Mouse (Mus musculus): ENCODE results near the gene Ankef1.

The Ankef1 gene

DNA sequence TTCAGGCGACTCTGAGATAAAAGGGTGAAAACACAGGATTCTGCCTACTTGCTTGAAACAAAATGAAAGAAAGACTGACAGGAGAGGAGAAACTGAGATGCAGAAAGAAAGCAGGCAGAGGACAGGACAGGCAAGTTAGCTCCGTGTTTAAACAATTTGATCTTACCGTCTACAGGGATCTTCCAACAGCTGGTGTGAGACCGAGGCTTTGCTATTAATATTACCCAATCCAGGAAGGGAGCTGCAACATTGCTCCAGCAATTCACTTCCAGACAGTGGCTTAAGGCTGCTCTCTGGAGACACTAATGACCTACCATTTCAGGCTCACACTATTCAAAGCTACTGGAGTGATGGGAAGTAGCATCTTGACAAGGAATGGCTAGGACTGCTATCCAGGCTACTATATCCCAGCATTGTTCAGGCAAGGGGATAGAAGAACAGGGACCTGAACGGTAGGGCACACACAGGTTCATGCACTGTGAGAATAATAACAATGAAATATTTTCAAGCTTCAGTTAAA is 99.0 kb downstream of the Ankef1 start:
- no peak for DNase-seq

DNA sequence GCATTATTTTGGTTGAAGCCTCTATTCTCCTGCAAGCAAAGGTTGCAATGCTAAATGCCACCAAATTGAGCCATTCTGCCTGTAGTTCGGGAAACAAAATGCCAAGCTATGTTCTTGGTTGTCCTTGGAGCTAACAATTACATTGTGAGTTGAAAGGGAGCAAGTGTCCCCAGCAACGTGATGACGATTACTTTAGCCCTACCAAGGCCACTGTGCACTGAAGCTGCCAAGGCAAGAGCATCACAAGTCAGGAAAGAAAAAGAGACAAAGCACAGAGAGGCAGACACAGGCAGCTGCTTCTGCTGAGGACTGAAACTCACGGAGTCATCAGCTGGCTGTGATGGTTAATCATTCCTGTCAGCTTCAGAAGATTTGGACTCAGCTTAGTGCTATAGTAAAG is 99.5 kb downstream of the Ankef1 start:
- no peak for DNase-seq

All from kidney, postnatal 25 days (tissue).